Comparison of ENCODE assay signal across 10 mouse cellular contexts in genomic region chr4:59275494-59275893, GRCm38 (mm10).
A peak's percentile ranks its signal among the peaks of the same experiment; 100 is the strongest.
DNase-seq lines count a peak whose midpoint lies in the region; ATAC-seq and TF ChIP-seq lines count a peak whose summit lies in the region.
"Had no signal": no experiment of that assay in that cellular context is flagged by ENCODE, and none has a peak within 500 bp of the region (broad histone marks: within the 10 kb centered on the region; RNA-seq: fewer than 3 reads in every experiment).

No protein-coding gene starts in this region.

- no peaks in the 10 kb centered on the region for H3K9me3 ChIP-seq in liver, embryonic 14.5 days (ENCODE audit: control insufficient read depth, low read length)
- H3K9me3 ChIP-seq: embryonic facial prominence, embryonic 13.5 days had no signal

- ATAC-seq in liver, embryonic 14.5 days (ENCODE audit: insufficient read depth): peak; percentile 90
- no peak for ATAC-seq in cerebellum, adult (ENCODE audit: insufficient number of reproducible peaks, low FRiP score, low TSS enrichment)
- ATAC-seq: forebrain, embryonic 16.5 days had no signal

- TF ChIP-seq CTCF in liver, embryonic 14.5 days (IDR thresholded peaks at IDR 0.05; ENCODE audit: low read depth): no peak

- no peaks in the 10 kb centered on the region for H3K27me3 ChIP-seq in liver, embryonic 14.5 days (ENCODE audit: control insufficient read depth, insufficient read depth, low read length)
- no peaks in the 10 kb centered on the region for H3K27me3 ChIP-seq in splenic B cell, adult 2 months (ENCODE audit: control insufficient read depth, insufficient read depth, low read length, poor library complexity, severe bottlenecking)
- H3K27me3 ChIP-seq: embryonic facial prominence, embryonic 13.5 days had no signal

- 2% methylated on average over 3 of the region's 3 CpGs for WGBS in liver, embryonic 14.5 days (ENCODE audit: insufficient replicate concordance)

- peak overlapping the region; percentile 43; the same call in 1 of the 2 replicates for H3K27ac ChIP-seq in liver, embryonic 14.5 days
- H3K27ac ChIP-seq: embryonic facial prominence, embryonic 13.5 days had no signal

- no peak overlapping the region; the same call in 1 of the 2 replicates for H3K4me2 ChIP-seq in liver, embryonic 14.5 days (ENCODE audit: low read depth)
- H3K4me2 ChIP-seq: embryonic facial prominence, embryonic 13.5 days had no signal

- no peak overlapping the region for H3K4me3 ChIP-seq in liver, embryonic 14.5 days (ENCODE audit: insufficient read depth in 1 of 2, low read depth in 2 of 2, low read length in 2 of 2)
- H3K4me3 ChIP-seq: embryonic facial prominence, embryonic 13.5 days had no signal

- peak; percentile 80 for DNase-seq in A20 (ENCODE audit: low read depth, low spot score)
- DNase-seq in T-cell, adult 2 months (ENCODE audit: low spot score): peak; percentile 72
- peak in 1 of 3 experiments; percentile 43 for DNase-seq in liver, embryonic 14.5 days (ENCODE audit: low read depth in 3 of 3, low spot score in 3 of 3)
- DNase-seq in splenic B cell, adult 2 months (ENCODE audit: low read depth, low spot score): peak; percentile 46
- no peak for DNase-seq in embryo, embryonic 10.5 days (ENCODE audit: low spot score)
- no peak for DNase-seq in heart, postnatal 4 days
- no peak for DNase-seq in kidney, adult 8-10 months

- H3K36me3 ChIP-seq in liver, embryonic 14.5 days (replicated peaks; ENCODE audit: control insufficient read depth, insufficient read depth, low read depth): no peaks in the 10 kb centered on the region
- no peaks in the 10 kb centered on the region for H3K36me3 ChIP-seq in splenic B cell, adult 2 months (ENCODE audit: control insufficient read depth, insufficient read depth, low read length, poor library complexity, severe bottlenecking)
- H3K36me3 ChIP-seq: embryonic facial prominence, embryonic 13.5 days had no signal

- peak; percentile 74 for TF ChIP-seq EP300 in liver, embryonic 14.5 days (IDR thresholded peaks at IDR 0.05; ENCODE audit: low read depth)

- H3K9ac ChIP-seq in liver, embryonic 14.5 days (replicated peaks): no peak overlapping the region
- H3K9ac ChIP-seq: embryonic facial prominence, embryonic 13.5 days had no signal

- peaks cover 16 to 33% of the 10 kb centered on the region in 2 experiments for H3K4me1 ChIP-seq in liver, embryonic 14.5 days (replicated peaks; ENCODE audit: control insufficient read depth in 2 of 2, insufficient read depth in 2 of 2, low read length in 1 of 2)

Comparison
In these comparisons a context has a peak if more than half of its experiments do, and no peak if none do; other contexts are left out.
1. DNase-seq: peak in A20 (single experiment), T-cell, adult 2 months (single experiment) and splenic B cell, adult 2 months (single experiment); none in embryo, embryonic 10.5 days (single experiment), heart, postnatal 4 days (single experiment) and kidney, adult 8-10 months (0 of 2).